Comparison of ENCODE assay signal across 8 mouse cellular contexts in the genomic region with DNA sequence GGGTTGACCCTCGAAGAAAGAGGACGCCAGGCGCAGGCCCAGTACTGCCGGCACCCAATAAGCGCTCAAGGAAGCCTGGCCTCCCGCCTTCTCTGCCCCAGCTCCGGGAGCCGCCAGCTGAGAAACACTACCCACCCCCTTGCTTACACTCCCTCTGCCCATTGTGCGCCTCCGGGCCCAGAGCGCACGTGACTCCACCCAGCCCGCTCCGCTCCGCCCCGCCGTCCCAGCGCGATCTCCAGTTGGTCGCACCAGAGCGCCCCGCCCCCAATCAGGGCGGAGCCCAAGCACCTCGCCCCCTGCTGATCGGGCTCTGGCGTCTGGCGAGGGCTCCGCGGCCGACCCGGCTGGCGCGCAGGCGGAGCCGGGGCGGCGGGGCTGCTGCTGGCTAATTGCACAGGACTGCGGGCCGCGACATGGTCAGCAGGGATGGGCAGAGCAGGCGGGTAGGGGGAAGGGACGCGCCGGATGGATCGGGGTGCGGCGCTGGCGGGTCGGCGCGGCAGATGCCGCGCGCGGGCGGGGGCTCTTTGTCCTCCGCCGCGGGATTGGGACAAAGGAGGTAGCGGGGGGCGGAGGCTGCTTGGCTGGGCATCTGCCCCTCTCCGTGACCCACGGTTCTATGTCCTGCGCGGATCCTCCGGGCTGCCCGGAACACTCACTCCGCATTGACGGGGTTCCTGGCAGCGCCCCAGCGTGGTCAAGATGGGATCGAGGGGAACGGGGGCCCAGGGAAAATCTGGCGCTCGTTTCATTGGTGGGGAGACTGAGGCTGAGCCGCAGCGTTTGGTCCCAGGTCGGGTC. TPM values are rescaled to one million over a fixed set of nuclear protein-coding genes. Genes with fewer than 3 reads are reported as not detected.
DNase-seq lines count a peak whose midpoint lies in the region; ATAC-seq and TF ChIP-seq lines count a peak whose summit lies in the region.

A gene (minus strand): TSS at position 129 of the 804 bp plus-strand sequence.

- TF ChIP-seq CTCF in G1E (IDR thresholded peaks at IDR 0.05; ENCODE audit: low read depth, low read length), result no peak
- peak; percentile 41 for TF ChIP-seq CTCF in layer of hippocampus, adult 2 months (conservative IDR thresholded peaks at IDR 0.05)
- peak; percentile 3; the same call in 1 of the 2 replicates for TF ChIP-seq CTCF in lung, embryonic 14.5 days (IDR thresholded peaks at IDR 0.05; ENCODE audit: low read depth)
- no peak; the same call in 1 of the 2 replicates for TF ChIP-seq CTCF in olfactory bulb, adult 2 months (IDR thresholded peaks at IDR 0.05; ENCODE audit: insufficient read depth, low read depth, low read length)
- peak; percentile 69 for TF ChIP-seq CTCF in thymus, adult 2 months (IDR thresholded peaks at IDR 0.05; ENCODE audit: borderline replicate concordance, control insufficient read depth, extremely low read depth, insufficient read depth, low read length, poor library complexity)

- peak within 1 kb of the TSS; percentile 96 for H3K27ac ChIP-seq in forebrain, embryonic 16.5 days (ENCODE audit: low read length)
- H3K27ac ChIP-seq in layer of hippocampus, adult 2 months, result peak within 1 kb of the TSS; percentile 98
- H3K27ac ChIP-seq in lung, embryonic 14.5 days (ENCODE audit: low read depth), result peak within 1 kb of the TSS; percentile 96
- H3K27ac ChIP-seq in olfactory bulb, adult 2 months (ENCODE audit: insufficient read depth, low read depth, low read length), result peak within 1 kb of the TSS; percentile 95
- H3K27ac ChIP-seq in thymus, adult 2 months (ENCODE audit: control insufficient read depth, insufficient read depth, low read length), result no peak within 1 kb of the TSS

- H3K27me3 ChIP-seq in G1E (ENCODE audit: insufficient read depth, low read length), result peaks cover 70% of the 10 kb centered on the region
- H3K27me3 ChIP-seq in forebrain, embryonic 16.5 days (replicated peaks; ENCODE audit: control insufficient read depth, insufficient read depth, low read length), result no peaks in the 10 kb centered on the region
- no peaks in the 10 kb centered on the region for H3K27me3 ChIP-seq in lung, embryonic 14.5 days (ENCODE audit: insufficient read depth, low read length)
- no peaks in the 10 kb centered on the region for H3K27me3 ChIP-seq in thymus, adult 2 months (ENCODE audit: control insufficient read depth, insufficient read depth, low read length)

- H3K4me3 ChIP-seq in G1E (ENCODE audit: low read depth, low read length), result peak within 1 kb of the TSS; percentile 69
- H3K4me3 ChIP-seq in forebrain, embryonic 16.5 days (replicated peaks; ENCODE audit: low read length), result peak within 1 kb of the TSS; percentile 68
- H3K4me3 ChIP-seq in layer of hippocampus, adult 2 months, result peak within 1 kb of the TSS; percentile 98
- H3K4me3 ChIP-seq in lung, embryonic 14.5 days (ENCODE audit: low read depth, low read length), result peak within 1 kb of the TSS; percentile 86
- H3K4me3 ChIP-seq in olfactory bulb, adult 2 months (ENCODE audit: insufficient read depth, low read depth, low read length), result peak within 1 kb of the TSS; percentile 78
- peak within 1 kb of the TSS; percentile 88 for H3K4me3 ChIP-seq in thymus, adult 2 months (ENCODE audit: control insufficient read depth, insufficient read depth, low read length)

- H3K4me1 ChIP-seq in G1E (ENCODE audit: insufficient read depth, low read depth, low read length), result peaks cover 17% of the 10 kb centered on the region
- peaks cover 56% of the 10 kb centered on the region for H3K4me1 ChIP-seq in forebrain, embryonic 16.5 days (replicated peaks; ENCODE audit: control insufficient read depth, insufficient read depth, low read length)
- peaks cover 35% of the 10 kb centered on the region for H3K4me1 ChIP-seq in lung, embryonic 14.5 days (ENCODE audit: insufficient read depth)
- H3K4me1 ChIP-seq in olfactory bulb, adult 2 months (ENCODE audit: control insufficient read depth, insufficient read depth, low read length), result peaks cover 41% of the 10 kb centered on the region
- peaks cover 54% of the 10 kb centered on the region for H3K4me1 ChIP-seq in thymus, adult 2 months (replicated peaks; ENCODE audit: control insufficient read depth, insufficient read depth, low read length)

- intact Hi-C loops in heart, postnatal 36 days (cut with DNase I), result loop anchor here (2.0 kb wide), 1 partner anchor 67 kb away; no protein-coding TSS in a partner anchor

- peak; percentile 97 for TF ChIP-seq POLR2A in olfactory bulb, adult 2 months (IDR thresholded peaks at IDR 0.05; ENCODE audit: insufficient read depth, low read depth, low read length)
- peak; percentile 99 for TF ChIP-seq POLR2A in thymus, adult 2 months (IDR thresholded peaks at IDR 0.05; ENCODE audit: control insufficient read depth, extremely low read depth, insufficient read depth, low read length, poor library complexity)

- peak within 1 kb of the TSS; percentile 98 for H3K9ac ChIP-seq in forebrain, embryonic 16.5 days (replicated peaks; ENCODE audit: low read depth, low read length)
- H3K9ac ChIP-seq in lung, embryonic 14.5 days, result peak within 1 kb of the TSS; percentile 92

- peak within 1 kb of the TSS; percentile 69 for H3K4me2 ChIP-seq in forebrain, embryonic 16.5 days (ENCODE audit: low read length)
- H3K4me2 ChIP-seq in lung, embryonic 14.5 days, result peak within 1 kb of the TSS; percentile 68

- ATAC-seq in G1E (ENCODE audit: extremely low read depth, insufficient number of reproducible peaks, low FRiP score, poor library complexity, severe bottlenecking), result peak; percentile 77
- ATAC-seq in forebrain, embryonic 16.5 days, result peak; percentile 99
- ATAC-seq in lung, embryonic 14.5 days (ENCODE audit: insufficient read depth), result peak; percentile 95

- H3K36me3 ChIP-seq in G1E (replicated peaks), result no peaks in the 10 kb centered on the region
- no peaks in the 10 kb centered on the region for H3K36me3 ChIP-seq in forebrain, embryonic 16.5 days (ENCODE audit: control insufficient read depth, insufficient read depth)
- 0 out of 2 replicates have a peak, but pooled peaks cover 4% of the 10 kb centered on the region for H3K36me3 ChIP-seq in lung, embryonic 14.5 days (ENCODE audit: insufficient read depth)
- H3K36me3 ChIP-seq in thymus, adult 2 months (ENCODE audit: control insufficient read depth, insufficient read depth, low read length), result no peaks in the 10 kb centered on the region

- no peaks in the 10 kb centered on the region for H3K9me3 ChIP-seq in G1E (replicated peaks)
- H3K9me3 ChIP-seq in forebrain, embryonic 16.5 days (ENCODE audit: control insufficient read depth, low read length), result no peaks in the 10 kb centered on the region
- no peaks in the 10 kb centered on the region for H3K9me3 ChIP-seq in lung, embryonic 14.5 days (ENCODE audit: low read depth, low read length)

- DNase-seq in G1E (ENCODE audit: low spot score), result peak; percentile 83
- DNase-seq in cerebellum, adult 18-20 months, result peak; percentile 97 to 99
- peak; percentile 96 for DNase-seq in heart, postnatal 36 days
- peak; percentile 98 for DNase-seq in layer of hippocampus, adult 2 months (ENCODE audit: low spot score in 2 of 2)
- DNase-seq in lung, embryonic 14.5 days, result peak; percentile 100
- peak; percentile 98 for DNase-seq in thymus, adult 2 months

- under 1% methylated on average over 74 of the region's 78 CpGs for WGBS in forebrain, embryonic 16.5 days
- under 1% methylated on average over 78 of the region's 78 CpGs for WGBS in lung, embryonic 14.5 days
- WGBS in olfactory bulb, adult 2 months, result under 1% methylated on average over 77 of the region's 78 CpGs
- WGBS in thymus, adult 2 months, result under 1% methylated on average over 78 of the region's 78 CpGs

RNA-seq across cellular contexts. Expression of the gene that starts here (rescaled TPM):
- not detected in 2 replicates for total RNA-seq in G1E (2014; fragmentation: Nextera tagmentation)
- total RNA-seq in G1E (2017), result 0.17 and 0.87 TPM in 2 replicates
- 0.13 and 0.22 TPM in 2 replicates for polyA plus RNA-seq in G1E (2012)
- 39.6 and 48.1 TPM in 2 replicates for polyA plus RNA-seq in forebrain, embryonic 16.5 days (2015; fragmentation: Nextera tagmentation; extraction: Ambion mirVana)
- total RNA-seq in heart, postnatal 36 days (2021), result 10 to 100 TPM; 19.9 to 21.7 TPM
- 10 to 100 TPM; 14.1 to 14.5 TPM for total RNA-seq in layer of hippocampus, adult 2 months (2021)
- polyA plus RNA-seq in lung, embryonic 14.5 days (2014; fragmentation: Nextera tagmentation; extraction: Ambion mirVana), result 112 and 116 TPM in 2 replicates
- not detected in 2 replicates for polyA plus RNA-seq in olfactory bulb, adult 2 months (2012; ENCODE audit: insufficient read depth, insufficient read length, low replicate concordance, missing spikeins)
- 107 TPM in 2 replicates for polyA plus RNA-seq in thymus, adult 2 months (2012; rRNA removed)

Comparison
In these comparisons a context has a peak if more than half of its experiments do, and no peak if none do; other contexts are left out.
1. RNA of the gene that starts here (total RNA-seq): 19.9 to 21.7 TPM in heart, postnatal 36 days and 14.1 to 14.5 TPM in layer of hippocampus, adult 2 months; 0.17 to 0.87 TPM in G1E; every median in the first group is over 4 times any median in the second.
2. Peak in DNase-seq, ATAC-seq and H3K4me3 ChIP-seq in G1E; RNA of the gene not detected or under 1 TPM.
3. CTCF ChIP-seq: peak in layer of hippocampus, adult 2 months (single experiment), lung, embryonic 14.5 days (single experiment) and thymus, adult 2 months (single experiment); none in G1E (single experiment) and olfactory bulb, adult 2 months (single experiment).
4. Peak in every context shown above with its lines, with median percentiles within 50 percentile points of each other: ATAC-seq, DNase-seq and H3K4me3 ChIP-seq.